Mouse (Mus musculus): ENCODE results near the gene Tsr2. TPM values are rescaled to one million over a fixed set of nuclear protein-coding genes. Genes with fewer than 3 reads are reported as not detected.

Gene Tsr2
- 33.1 and 33.4 TPM in 2 replicates for polyA plus RNA-seq (2015; fragmentation: Nextera tagmentation; extraction: Ambion mirVana)

DNA sequence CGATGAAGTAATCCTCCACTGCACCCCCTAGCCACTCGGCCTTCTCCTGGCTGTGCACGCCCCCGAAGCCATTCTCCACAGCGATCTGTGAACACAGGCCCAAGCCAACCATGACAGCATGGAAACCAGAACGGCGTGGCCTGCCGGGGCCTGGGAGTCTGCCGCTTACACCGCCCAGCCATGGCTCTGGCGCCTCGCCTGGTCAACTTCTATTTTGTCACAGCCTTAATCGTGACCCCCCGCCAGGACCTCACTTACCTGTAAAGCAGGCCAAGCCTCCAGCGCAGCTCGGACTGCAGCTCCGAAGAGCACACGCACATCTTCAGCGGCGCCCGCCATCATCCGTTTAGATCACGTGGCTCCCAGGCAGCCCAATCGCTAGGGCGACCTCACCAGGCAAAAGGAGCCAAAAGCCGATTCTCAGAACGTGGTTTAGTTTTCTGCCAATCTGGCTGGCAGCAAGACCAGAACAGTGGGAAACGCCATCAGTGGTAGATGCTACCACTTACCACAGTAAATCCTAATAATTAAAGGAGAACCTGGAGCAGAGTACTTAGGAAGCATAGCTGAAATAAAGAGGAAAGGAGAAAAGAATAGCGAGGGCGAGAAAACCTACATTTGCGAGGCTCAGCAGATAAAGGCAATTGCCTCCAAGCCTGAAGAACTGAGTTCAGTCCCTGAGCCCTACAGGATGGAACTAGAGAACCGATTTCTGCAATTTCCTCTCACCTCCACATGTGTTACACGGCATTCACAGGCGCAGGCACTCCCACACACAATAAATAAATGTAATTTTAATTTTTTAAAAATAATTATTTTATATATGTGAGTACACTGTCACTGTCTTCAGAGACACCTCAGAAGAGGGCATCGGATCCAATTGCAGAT, at the start of gene Tsr2:
Gene Tsr2 (minus strand): TSS at position 373 of the 888 bp plus-strand sequence.
- WGBS = 29% methylated on average over 35 of the region's 35 CpGs
- no peaks in the 10 kb centered on the region for H3K4me1 ChIP-seq
- peak within 1 kb of the TSS; percentile 56 for H3K9ac ChIP-seq
- no peaks in the 10 kb centered on the region for H3K9me3 ChIP-seq
- no peaks in the 10 kb centered on the region for H3K36me3 ChIP-seq
- ATAC-seq (ENCODE audit: borderline replicate concordance, extremely low read depth, low FRiP score, low TSS enrichment) = peak; percentile 90
- no peak within 1 kb of the TSS for H3K27ac ChIP-seq
- no peaks in the 10 kb centered on the region; the same call in 1 of the 2 replicates for H3K27me3 ChIP-seq
- peak within 1 kb of the TSS; percentile 53 for H3K4me2 ChIP-seq
- H3K4me3 ChIP-seq = peak within 1 kb of the TSS; percentile 64

DNA sequence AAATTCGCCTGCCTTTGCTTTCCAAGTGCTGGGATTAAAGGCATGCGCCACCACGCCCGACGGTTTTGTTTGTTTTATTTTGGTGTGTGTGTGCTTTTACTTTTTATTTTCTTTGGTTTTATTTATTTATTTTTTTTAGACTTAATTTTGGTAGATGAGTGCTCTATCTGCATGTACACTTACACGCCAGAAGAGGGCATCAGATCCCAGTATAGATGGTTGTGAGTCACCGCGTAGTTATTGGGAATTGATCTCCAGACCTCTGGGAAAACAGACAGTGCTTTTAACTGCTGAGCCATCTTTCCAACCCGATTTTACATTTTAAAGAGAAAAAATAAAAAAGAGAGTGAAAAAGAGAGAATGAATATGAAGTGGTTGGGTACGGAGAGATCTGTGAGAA, 36.4 kb upstream of the Tsr2 start:
- H3K4me3 ChIP-seq = 0 out of 2 replicates have a peak overlapping the region, but pooled peaks have one; percentile 14
- no peak overlapping the region for H3K9ac ChIP-seq
- no peaks in the 10 kb centered on the region for H3K4me1 ChIP-seq
- no peak overlapping the region for H3K27ac ChIP-seq
- no peaks in the 10 kb centered on the region for H3K36me3 ChIP-seq
- no peaks in the 10 kb centered on the region for H3K9me3 ChIP-seq
- no peak for ATAC-seq (ENCODE audit: borderline replicate concordance, extremely low read depth, low FRiP score, low TSS enrichment)
- WGBS = 19% methylated on average over 10 of the region's 10 CpGs
- no peaks in the 10 kb centered on the region for H3K27me3 ChIP-seq
- H3K4me2 ChIP-seq = 0 out of 2 replicates have a peak overlapping the region, but pooled peaks have one; percentile 13

DNA sequence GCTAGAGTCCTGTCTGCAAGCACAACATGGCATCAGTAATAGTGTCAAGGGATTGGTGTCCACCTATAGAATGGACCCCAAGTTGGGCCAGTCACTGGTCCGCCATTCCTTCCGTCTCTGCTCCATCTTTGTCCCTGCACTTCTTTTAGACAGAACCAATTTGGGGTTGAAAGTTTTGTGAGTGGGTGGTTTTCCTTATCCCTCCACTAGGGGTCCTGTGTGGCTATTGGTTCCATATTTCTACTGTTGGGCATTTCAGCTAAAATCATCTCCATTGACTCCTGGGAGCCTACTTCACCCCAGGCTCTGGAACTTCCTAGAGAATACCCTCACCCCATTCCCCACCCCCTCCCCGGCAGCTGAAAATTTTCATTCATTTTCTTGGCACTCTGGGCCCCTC, 34.1 kb upstream of the Tsr2 start:
- no peak overlapping the region for H3K9ac ChIP-seq
- H3K36me3 ChIP-seq = no peaks in the 10 kb centered on the region
- H3K4me3 ChIP-seq = no peak overlapping the region
- no peaks in the 10 kb centered on the region for H3K27me3 ChIP-seq
- no peaks in the 10 kb centered on the region for H3K4me1 ChIP-seq
- no peak overlapping the region for H3K27ac ChIP-seq
- no peaks in the 10 kb centered on the region for H3K9me3 ChIP-seq
- no peak overlapping the region for H3K4me2 ChIP-seq
- WGBS = 77% methylated on average over 3 of the region's 3 CpGs
- no peak for ATAC-seq (ENCODE audit: borderline replicate concordance, extremely low read depth, low FRiP score, low TSS enrichment)

DNA sequence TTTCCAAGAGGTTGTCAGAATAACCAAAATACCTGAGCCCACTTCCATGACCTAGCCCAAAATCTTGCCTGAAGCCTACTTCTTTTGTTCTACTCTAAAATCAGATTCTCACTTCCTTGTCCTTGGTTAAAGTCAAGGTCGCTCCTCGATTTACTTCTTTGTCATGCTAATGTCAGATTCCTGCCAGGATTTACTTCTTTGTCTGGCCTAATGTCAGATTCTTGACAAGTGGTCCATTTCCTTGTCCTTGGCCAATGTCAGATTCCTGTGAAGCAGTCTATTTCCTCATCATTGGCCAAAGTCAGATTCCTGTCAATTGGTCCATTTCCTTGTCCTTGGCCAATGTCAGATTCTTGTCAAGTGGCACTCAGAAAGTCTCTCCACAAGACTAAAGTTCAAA, 27.6 kb upstream of the Tsr2 start:
- no peak for ATAC-seq (ENCODE audit: borderline replicate concordance, extremely low read depth, low FRiP score, low TSS enrichment)
- 73% methylated on average over 2 of the region's 2 CpGs for WGBS

DNA sequence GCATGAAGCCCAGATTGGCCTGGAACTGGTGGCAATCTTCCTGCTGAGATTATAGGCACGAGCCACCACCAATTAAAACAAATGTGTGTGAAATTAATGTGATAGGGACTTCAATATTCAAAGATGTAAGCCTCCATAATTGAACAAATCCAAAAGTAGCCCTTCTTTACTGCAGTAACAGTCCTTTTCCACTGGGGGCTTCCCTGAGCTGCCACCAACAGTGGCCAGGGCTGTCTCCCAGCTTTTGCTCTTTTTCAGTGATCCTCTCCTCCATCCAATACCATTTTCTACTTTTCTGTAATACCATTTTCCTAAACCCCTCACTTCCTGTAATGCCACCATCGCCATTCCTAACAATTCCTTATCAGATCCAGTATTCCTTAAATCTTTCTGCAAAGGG, 21.1 kb upstream of the Tsr2 start:
- H3K27ac ChIP-seq = no peak overlapping the region
- H3K4me1 ChIP-seq = no peaks in the 10 kb centered on the region
- WGBS = 16% methylated on average over 2 of the region's 2 CpGs
- no peak overlapping the region for H3K4me2 ChIP-seq
- H3K9me3 ChIP-seq = no peaks in the 10 kb centered on the region
- no peaks in the 10 kb centered on the region for H3K36me3 ChIP-seq
- H3K27me3 ChIP-seq = no peaks in the 10 kb centered on the region
- no peak overlapping the region for H3K4me3 ChIP-seq
- H3K9ac ChIP-seq = no peak overlapping the region
- ATAC-seq (ENCODE audit: borderline replicate concordance, extremely low read depth, low FRiP score, low TSS enrichment) = no peak

More for the DNA sequence above, 27.6 kb upstream of the Tsr2 start:
- H3K36me3 ChIP-seq = no peaks in the 10 kb centered on the region
- H3K9me3 ChIP-seq = no peaks in the 10 kb centered on the region
- H3K4me3 ChIP-seq = no peak overlapping the region
- H3K4me1 ChIP-seq = no peaks in the 10 kb centered on the region
- no peak overlapping the region for H3K4me2 ChIP-seq
- no peak overlapping the region for H3K9ac ChIP-seq
- no peak overlapping the region for H3K27ac ChIP-seq
- H3K27me3 ChIP-seq = no peaks in the 10 kb centered on the region

DNA sequence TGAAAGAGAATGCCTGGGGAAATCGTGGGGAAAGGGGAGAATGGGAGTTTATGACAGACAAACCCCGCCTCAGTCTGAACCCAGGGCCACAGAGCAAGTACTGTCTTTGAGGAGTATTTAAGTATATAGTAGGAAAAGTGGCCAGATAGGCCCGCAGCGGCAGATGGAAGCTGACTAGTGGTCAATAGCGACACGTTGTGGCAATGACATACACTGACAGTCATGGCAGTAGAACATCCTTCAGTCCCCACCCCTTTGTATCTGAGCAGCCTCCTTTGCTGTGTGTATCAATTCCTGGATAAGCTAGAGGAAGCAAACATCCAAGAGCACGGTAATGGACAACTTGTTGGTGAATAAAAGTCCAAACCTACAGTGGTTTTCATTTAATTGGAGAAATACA, 20.5 kb upstream of the Tsr2 start:
- no peak for ATAC-seq (ENCODE audit: borderline replicate concordance, extremely low read depth, low FRiP score, low TSS enrichment)
- no peak overlapping the region for H3K9ac ChIP-seq
- WGBS = 15% methylated on average over 7 of the region's 7 CpGs
- no peaks in the 10 kb centered on the region for H3K9me3 ChIP-seq
- no peaks in the 10 kb centered on the region for H3K27me3 ChIP-seq
- no peaks in the 10 kb centered on the region for H3K36me3 ChIP-seq
- no peak overlapping the region for H3K27ac ChIP-seq
- H3K4me2 ChIP-seq = no peak overlapping the region
- no peaks in the 10 kb centered on the region for H3K4me1 ChIP-seq
- no peak overlapping the region for H3K4me3 ChIP-seq

DNA sequence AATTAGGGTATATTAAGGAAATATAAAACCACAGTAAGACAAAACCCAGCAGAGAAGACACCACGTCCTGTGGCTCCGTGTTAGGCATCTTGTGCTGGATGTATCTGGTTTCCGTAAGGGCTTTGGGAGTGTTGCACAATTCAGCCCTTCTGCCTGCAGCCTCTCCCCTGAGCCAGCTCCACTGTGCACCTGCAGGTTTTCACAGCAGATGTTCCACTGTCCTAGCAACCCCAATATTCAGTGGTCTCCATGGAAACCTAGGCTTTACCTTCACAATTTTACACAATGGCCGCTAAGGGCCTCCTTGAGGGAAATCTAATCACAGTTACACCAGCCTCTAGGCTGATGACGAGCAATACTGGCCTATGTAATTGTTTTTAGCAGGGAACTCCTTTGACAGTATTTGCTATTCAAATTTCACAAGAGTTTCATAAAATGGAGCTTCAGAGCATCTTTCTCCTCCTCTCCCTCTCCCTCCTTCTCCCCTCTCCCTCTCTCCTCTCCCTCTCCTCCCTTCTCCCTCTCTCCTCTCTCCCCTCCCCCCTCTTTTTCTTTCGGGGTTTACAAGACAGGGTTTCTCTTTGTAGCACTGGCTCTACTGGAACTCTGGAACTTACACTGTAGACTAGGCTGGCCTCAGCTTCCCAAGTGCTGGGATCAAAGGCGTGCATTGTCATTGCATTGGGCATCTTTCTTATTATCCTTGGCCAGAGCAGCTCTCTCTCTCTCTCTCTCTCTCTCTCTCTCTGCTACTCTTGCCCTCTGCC, 11.1 kb upstream of the Tsr2 start:
- Histone ChIP-seq H3K4me1 (no peaks in the 10 kb centered on the region), H3K36me3 (no peaks in the 10 kb centered on the region), H3K9ac (no peak overlapping the region), H3K4me3 (no peak overlapping the region), H3K9me3 (no peaks in the 10 kb centered on the region), H3K27me3 (0 out of 2 replicates have a peak, but pooled peaks cover 6% of the 10 kb centered on the region), H3K27ac (no peak overlapping the region), H3K4me2 (no peak overlapping the region)
- ATAC-seq (ENCODE audit: borderline replicate concordance, extremely low read depth, low FRiP score, low TSS enrichment) = no peak
- WGBS = 57% methylated on average over 7 of the region's 7 CpGs

DNA sequence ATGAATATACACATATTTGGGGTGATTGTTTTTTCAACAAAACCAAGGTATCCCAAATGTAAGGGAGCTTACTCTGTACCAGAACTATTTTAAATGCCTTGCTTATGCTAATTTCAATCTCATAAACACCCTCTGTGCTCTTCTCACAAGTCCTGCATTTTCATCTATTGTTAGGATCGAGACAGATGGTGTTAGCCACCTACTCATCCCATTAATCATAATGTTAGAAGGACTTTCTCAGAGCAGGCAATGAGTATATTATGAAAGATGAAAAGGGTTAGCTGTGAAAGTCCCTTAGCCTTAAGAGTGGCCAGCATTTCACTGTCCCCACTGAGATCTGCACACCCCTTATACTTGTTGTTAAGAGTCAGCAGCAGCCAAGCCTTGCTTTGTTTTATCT, 8.9 kb downstream of the Tsr2 start:
- H3K4me1 ChIP-seq = no peaks in the 10 kb centered on the region
- H3K27ac ChIP-seq = no peak overlapping the region
- WGBS = 59% methylated on average over 1 of the region's 1 CpGs
- no peak for ATAC-seq (ENCODE audit: borderline replicate concordance, extremely low read depth, low FRiP score, low TSS enrichment)
- H3K36me3 ChIP-seq = peaks cover 14% of the 10 kb centered on the region
- H3K9ac ChIP-seq = no peak overlapping the region
- H3K4me2 ChIP-seq = no peak overlapping the region
- no peaks in the 10 kb centered on the region for H3K9me3 ChIP-seq
- H3K27me3 ChIP-seq = no peaks in the 10 kb centered on the region
- H3K4me3 ChIP-seq = no peak overlapping the region

DNA sequence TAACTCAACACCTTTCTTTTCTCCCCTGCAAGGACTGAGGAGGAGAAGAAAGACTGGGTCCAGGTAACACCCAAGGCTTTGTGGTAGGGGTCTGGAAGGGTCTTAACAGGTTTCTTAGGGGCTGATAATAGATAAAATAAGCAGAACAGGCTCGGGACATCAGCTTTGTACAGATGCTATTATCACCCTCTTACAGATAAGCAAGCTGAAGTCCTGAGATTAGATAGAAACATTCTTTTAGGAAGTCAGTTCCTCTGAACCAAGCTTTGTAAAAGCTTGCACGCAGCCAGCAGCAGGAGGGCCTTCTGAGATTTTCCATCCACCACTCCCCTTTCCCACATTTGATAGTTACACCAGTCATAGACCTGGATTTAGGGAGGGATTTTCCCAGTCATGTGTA, 10.7 kb downstream of the Tsr2 start:
- no peak overlapping the region for H3K27ac ChIP-seq
- 45% methylated on average over 2 of the region's 2 CpGs for WGBS
- no peaks in the 10 kb centered on the region for H3K9me3 ChIP-seq
- no peak overlapping the region for H3K4me3 ChIP-seq
- H3K4me2 ChIP-seq = no peak overlapping the region
- H3K9ac ChIP-seq = no peak overlapping the region
- no peaks in the 10 kb centered on the region for H3K27me3 ChIP-seq
- no peak for ATAC-seq (ENCODE audit: borderline replicate concordance, extremely low read depth, low FRiP score, low TSS enrichment)
- no peaks in the 10 kb centered on the region for H3K4me1 ChIP-seq
- peaks cover 14% of the 10 kb centered on the region for H3K36me3 ChIP-seq

DNA sequence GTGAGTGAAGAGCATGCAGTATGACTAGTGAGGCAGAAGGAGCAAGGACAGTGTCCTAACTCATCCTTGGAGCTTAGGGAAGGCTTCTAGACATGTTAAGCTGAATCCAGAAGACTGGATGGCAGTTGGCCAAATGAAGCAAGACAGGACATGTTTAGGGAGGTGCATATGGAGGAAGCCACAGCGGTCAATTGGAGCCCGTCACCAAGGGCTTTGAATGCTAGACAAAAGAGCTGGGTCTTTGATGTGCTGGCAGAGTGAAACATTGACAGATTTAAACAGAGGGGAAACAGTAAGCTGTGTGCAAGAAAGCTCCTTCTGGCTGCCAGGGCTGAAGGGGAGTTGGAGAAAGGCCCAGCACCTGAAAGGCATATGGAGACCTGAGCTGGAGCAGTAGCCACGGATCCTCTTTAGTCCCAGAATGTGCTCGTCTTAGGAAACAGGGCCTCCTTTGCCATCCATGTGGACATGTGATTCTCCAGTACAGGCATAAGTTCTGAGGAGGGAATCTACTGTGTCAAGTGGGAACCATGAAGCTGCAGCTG, 19.3 kb downstream of the Tsr2 start:
- no peak overlapping the region for H3K9ac ChIP-seq
- H3K36me3 ChIP-seq = 0 out of 2 replicates have a peak, but pooled peaks cover 10% of the 10 kb centered on the region
- H3K4me1 ChIP-seq = no peaks in the 10 kb centered on the region
- no peak overlapping the region for H3K4me3 ChIP-seq
- H3K27me3 ChIP-seq = no peaks in the 10 kb centered on the region
- no peak overlapping the region for H3K4me2 ChIP-seq
- no peak for ATAC-seq (ENCODE audit: borderline replicate concordance, extremely low read depth, low FRiP score, low TSS enrichment)
- no peaks in the 10 kb centered on the region for H3K9me3 ChIP-seq
- no peak overlapping the region for H3K27ac ChIP-seq
- 82% methylated on average over 4 of the region's 4 CpGs for WGBS

DNA sequence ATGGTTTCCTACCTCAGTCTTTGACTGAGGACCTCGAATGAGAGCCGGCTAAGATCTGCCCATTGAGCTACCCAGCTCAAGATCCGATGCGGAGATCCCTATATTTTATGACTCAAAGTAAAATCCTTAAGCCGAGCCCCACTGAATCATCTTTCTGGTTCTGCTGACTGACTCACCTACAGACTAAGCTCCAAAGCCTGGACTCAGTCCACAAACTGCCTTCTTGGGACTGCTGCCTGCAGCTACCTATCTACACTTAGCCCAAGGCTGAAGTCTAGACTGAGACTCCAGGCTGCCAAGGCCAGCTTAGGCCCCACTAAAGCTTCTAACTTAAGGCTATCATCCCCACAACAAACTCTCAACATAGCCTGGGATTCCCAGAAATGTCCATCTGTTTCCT, 20.3 kb downstream of the Tsr2 start:
- no peak overlapping the region for H3K9ac ChIP-seq
- H3K4me3 ChIP-seq = no peak overlapping the region
- no peaks in the 10 kb centered on the region for H3K9me3 ChIP-seq
- ATAC-seq (ENCODE audit: borderline replicate concordance, extremely low read depth, low FRiP score, low TSS enrichment) = no peak
- H3K27me3 ChIP-seq = no peaks in the 10 kb centered on the region
- WGBS = 91% methylated on average over 5 of the region's 5 CpGs
- no peak overlapping the region for H3K4me2 ChIP-seq
- no peak overlapping the region for H3K27ac ChIP-seq
- 0 out of 2 replicates have a peak, but pooled peaks cover 14% of the 10 kb centered on the region for H3K36me3 ChIP-seq
- no peaks in the 10 kb centered on the region for H3K4me1 ChIP-seq

DNA sequence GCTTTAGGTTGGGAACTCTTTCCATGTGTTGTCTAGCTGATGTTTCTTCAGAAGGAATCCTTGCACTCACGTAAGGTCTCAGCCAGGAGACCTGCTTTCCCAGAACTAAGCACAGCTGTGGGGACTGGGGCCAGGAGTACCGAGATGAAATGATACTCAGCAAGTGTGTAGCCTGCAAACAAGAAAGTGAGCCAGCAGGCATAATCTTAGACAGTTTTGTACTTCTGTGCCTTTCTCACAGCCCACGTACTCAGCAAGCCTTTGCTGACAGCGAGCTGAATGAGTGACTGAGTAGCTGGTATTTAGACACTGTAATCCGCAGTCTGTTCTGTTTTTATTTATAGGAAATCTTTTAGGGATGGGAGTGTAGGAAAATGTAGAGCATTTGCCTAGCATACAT, 28.5 kb downstream of the Tsr2 start:
- Histone ChIP-seq H3K36me3 (peaks cover 20% of the 10 kb centered on the region), H3K27me3 (no peaks in the 10 kb centered on the region), H3K9me3 (no peaks in the 10 kb centered on the region), H3K9ac (no peak overlapping the region), H3K4me2 (no peak overlapping the region), H3K4me1 (no peaks in the 10 kb centered on the region), H3K27ac (no peak overlapping the region), H3K4me3 (no peak overlapping the region)
- WGBS = 83% methylated on average over 5 of the region's 5 CpGs
- ATAC-seq (ENCODE audit: borderline replicate concordance, extremely low read depth, low FRiP score, low TSS enrichment) = no peak
